Mouse (Mus musculus): ENCODE measurements around the gene Nme7.

The Nme7 gene

GRCm38 (mm10) chr1:164384354-164384753 lies 80.4 kb downstream of the Nme7 start:
- DNase-seq (ENCODE audit: low spot score): no peak

- DNase-seq (ENCODE audit: low spot score): no peak
These were observed 81.1 kb downstream of the Nme7 start for GRCm38 (mm10) chr1:164384972-164385371.

- DNase-seq (ENCODE audit: low spot score): no peak
These were observed 85.8 kb downstream of the Nme7 start for GRCm38 (mm10) chr1:164389743-164390142.

GRCm38 (mm10) chr1:164392176-164392575 lies 88.3 kb downstream of the Nme7 start:
- no peak for DNase-seq (ENCODE audit: low spot score)

- DNase-seq (ENCODE audit: low spot score): no peak
These were observed 91.3 kb downstream of the Nme7 start for GRCm38 (mm10) chr1:164395131-164395780.

- no peak for DNase-seq (ENCODE audit: low spot score)
These were observed 93.8 kb downstream of the Nme7 start for GRCm38 (mm10) chr1:164397672-164398071.

GRCm38 (mm10) chr1:164399578-164399977 lies 95.7 kb downstream of the Nme7 start:
- no peak for DNase-seq (ENCODE audit: low spot score)

- DNase-seq (ENCODE audit: low spot score): no peak
These were observed 101.5 kb downstream of the Nme7 start for GRCm38 (mm10) chr1:164405385-164405802.

- DNase-seq (ENCODE audit: low spot score): no peak
These were observed 102.6 kb downstream of the Nme7 start for GRCm38 (mm10) chr1:164406506-164406905.

- no peak for DNase-seq (ENCODE audit: low spot score)
These were observed 104.7 kb downstream of the Nme7 start for GRCm38 (mm10) chr1:164408655-164409054.

GRCm38 (mm10) chr1:164411306-164411705 lies 107.4 kb downstream of the Nme7 start:
- no peak for DNase-seq (ENCODE audit: low spot score)

- no peak for DNase-seq (ENCODE audit: low spot score)
These were observed 109.0 kb downstream of the Nme7 start for GRCm38 (mm10) chr1:164412906-164413305.

- no peak for DNase-seq (ENCODE audit: low spot score)
These were observed 109.7 kb downstream of the Nme7 start for GRCm38 (mm10) chr1:164413608-164414007.

GRCm38 (mm10) chr1:164415347-164415751 lies 111.4 kb downstream of the Nme7 start:
- no peak for DNase-seq (ENCODE audit: low spot score)

- DNase-seq (ENCODE audit: low spot score): no peak
These were observed 112.9 kb downstream of the Nme7 start for GRCm38 (mm10) chr1:164416692-164417394.

- DNase-seq (ENCODE audit: low spot score): no peak
These were observed 113.7 kb downstream of the Nme7 start for GRCm38 (mm10) chr1:164417604-164418003.

- no peak for DNase-seq (ENCODE audit: low spot score)
These were observed 114.4 kb downstream of the Nme7 start for GRCm38 (mm10) chr1:164418320-164418719.

GRCm38 (mm10) chr1:164419401-164419800 lies 115.5 kb downstream of the Nme7 start:
- DNase-seq (ENCODE audit: low spot score): no peak

GRCm38 (mm10) chr1:164420623-164421354 lies 116.9 kb downstream of the Nme7 start:
- DNase-seq (ENCODE audit: low spot score): no peak

- no peak for DNase-seq (ENCODE audit: low spot score)
These were observed 122.3 kb downstream of the Nme7 start for GRCm38 (mm10) chr1:164426227-164426626.

- no peak for DNase-seq (ENCODE audit: low spot score)
These were observed 123.9 kb downstream of the Nme7 start for GRCm38 (mm10) chr1:164427777-164428176.

- no peak for DNase-seq (ENCODE audit: low spot score)
These were observed 124.7 kb downstream of the Nme7 start for GRCm38 (mm10) chr1:164428644-164429043.

GRCm38 (mm10) chr1:164432649-164433048 lies 128.7 kb downstream of the Nme7 start:
- no peak for DNase-seq (ENCODE audit: low spot score)

All from urinary bladder, postnatal 10 days (tissue).